Mouse (Mus musculus) embryonic stem cell, embryonic (primary cell): ENCODE measurements around the gene Rbfox1.

ENCODE experiments used
- CTCF ChIA-PET, 4 experiments: fragments of 300-600 bp in 2 of 4; fragments of 350-600 bp in 2 of 4; sonication (Branson Sonifier 250); formaldehyde crosslinking; loops; one replicate each; lab custom pipeline; 2022; ENCODE audit warnings: inconsistent platforms in 2 of 4; lab: Charles Lee
- POLR2A ChIA-PET, 4 experiments: fragments of 300-600 bp in 2 of 4; fragments of 350-600 bp in 2 of 4; sonication (Branson Sonifier 250); formaldehyde crosslinking; loops; one replicate each; lab custom pipeline; 2022; ENCODE audit warnings: antibody characterized with exemption in 4 of 4, inconsistent platforms in 1 of 4; lab: Charles Lee

Rbfox1 gene

DNA sequence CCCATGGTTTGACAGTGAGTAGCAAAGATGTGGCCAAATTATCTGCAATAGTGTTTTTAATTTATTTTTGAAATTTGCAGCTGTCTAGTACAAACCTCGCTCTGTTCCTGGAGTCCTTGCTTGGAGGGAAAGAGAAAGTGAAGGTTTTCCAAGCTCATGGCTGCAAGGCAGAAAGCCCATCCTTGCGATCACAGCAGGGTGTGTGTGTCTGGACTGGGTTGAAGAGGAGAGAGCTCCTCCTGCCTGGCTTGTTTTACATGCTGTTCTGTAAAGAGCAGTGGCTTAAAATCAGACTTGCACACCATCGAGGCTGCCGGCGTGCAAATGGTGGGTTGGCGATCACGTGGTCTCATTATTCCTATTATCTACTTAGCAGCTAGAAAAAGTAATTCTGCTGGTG lies 249.9 kb downstream of the Rbfox1 start:
- ChIA-PET POLR2A (no interaction called here), CTCF (interaction anchor here in 1 of 4 experiments (1.1 kb wide), 1 partner anchor 117 kb away, joined by 3 read pairs; no protein-coding TSS in a partner anchor)

DNA sequence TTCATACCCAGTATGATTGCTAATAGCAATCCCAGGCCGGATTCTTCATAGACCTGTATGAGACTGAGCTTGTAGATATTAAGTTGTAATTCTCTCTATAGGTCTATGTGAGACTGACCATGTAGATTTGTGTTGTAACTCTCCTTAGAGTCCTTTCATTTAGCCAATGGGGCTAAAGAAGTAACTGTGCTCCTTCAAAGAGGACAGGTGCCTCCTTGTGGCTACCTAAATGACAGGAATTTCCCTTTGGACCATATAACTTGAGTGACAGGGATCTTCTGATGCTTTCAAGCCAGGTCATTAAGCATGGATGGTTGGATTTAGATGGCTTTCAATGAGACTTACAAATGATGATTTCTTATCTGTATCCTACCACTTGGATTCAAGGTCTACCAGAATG lies 254.3 kb downstream of the Rbfox1 start:
- POLR2A ChIA-PET, result no interaction called here
- CTCF ChIA-PET, result no interaction called here

DNA sequence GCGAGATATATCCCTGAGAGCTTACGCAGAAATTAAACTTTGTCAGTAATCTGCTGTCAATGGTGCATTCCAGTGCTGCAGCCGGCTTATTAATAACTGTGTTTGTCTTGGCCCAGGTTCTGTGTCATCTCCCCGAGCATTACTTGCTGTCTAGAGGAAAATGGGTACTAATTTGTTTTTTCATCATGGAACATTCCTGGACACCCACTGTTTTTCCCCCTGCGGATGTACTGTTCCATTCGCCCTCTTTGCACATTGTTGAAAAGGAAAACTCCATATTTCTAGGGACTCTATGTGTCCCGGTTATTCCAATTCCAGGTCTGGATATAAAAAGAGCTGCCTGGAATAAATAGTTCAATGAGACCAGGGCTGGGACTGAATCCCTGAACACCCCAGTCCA lies 262.8 kb downstream of the Rbfox1 start:
- POLR2A ChIA-PET, result interaction anchor here in 1 of 4 experiments (1.3 kb wide), 1 partner anchor 12 kb away, joined by 4 read pairs; no protein-coding TSS in a partner anchor

DNA sequence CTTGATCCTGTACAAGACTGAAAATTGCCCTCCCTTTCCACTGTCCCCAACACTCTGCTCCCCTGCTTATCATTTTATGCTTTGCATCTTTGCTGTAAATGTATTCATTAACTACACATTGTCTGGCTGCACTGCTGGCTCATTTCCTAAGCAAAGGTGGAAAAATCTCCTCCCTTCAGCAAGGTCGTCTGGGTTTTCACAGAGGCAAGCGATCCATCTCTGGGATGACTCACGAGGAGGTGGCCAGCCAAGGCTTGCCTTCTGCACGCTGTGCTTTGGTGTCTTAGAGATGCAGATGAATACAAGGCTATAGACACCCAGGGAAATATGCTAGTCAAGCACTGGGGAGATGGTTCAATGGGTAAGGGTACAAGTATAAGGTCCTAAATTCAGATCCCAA lies 264.2 kb downstream of the Rbfox1 start:
- POLR2A ChIA-PET, result interaction anchor here in 1 of 4 experiments (1.3 kb wide), 1 partner anchor 10 kb away, joined by 4 read pairs; no protein-coding TSS in a partner anchor

More for the DNA sequence above, 262.8 kb downstream of the Rbfox1 start:
- CTCF ChIA-PET, result interaction anchor here in 1 of 4 experiments (0.5 kb wide), 1 partner anchor 10 kb away, joined by 3 read pairs; no protein-coding TSS in a partner anchor

DNA sequence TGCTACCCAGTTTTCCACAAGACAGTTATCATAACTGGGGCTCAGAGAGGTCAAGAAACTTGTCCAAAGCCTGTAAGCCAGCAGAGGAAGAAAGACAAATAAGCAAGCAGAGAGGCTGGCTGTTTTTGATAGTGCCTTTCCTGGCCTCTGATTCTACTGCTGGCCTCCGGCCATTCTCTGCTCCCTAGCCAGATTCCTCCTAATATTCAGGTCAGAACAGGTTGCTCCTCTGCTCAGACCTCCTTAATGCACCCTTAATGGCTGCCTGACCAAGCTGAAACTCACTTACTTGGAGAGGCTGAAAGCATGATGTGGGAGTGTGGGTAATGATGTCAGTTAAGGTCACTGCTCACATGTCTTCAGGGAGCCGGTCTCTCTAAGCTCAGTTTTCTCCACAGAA lies 270.4 kb downstream of the Rbfox1 start:
- ChIA-PET CTCF (no interaction called here), POLR2A (no interaction called here)

More for the DNA sequence above, 264.2 kb downstream of the Rbfox1 start:
- CTCF ChIA-PET, result no interaction called here

DNA sequence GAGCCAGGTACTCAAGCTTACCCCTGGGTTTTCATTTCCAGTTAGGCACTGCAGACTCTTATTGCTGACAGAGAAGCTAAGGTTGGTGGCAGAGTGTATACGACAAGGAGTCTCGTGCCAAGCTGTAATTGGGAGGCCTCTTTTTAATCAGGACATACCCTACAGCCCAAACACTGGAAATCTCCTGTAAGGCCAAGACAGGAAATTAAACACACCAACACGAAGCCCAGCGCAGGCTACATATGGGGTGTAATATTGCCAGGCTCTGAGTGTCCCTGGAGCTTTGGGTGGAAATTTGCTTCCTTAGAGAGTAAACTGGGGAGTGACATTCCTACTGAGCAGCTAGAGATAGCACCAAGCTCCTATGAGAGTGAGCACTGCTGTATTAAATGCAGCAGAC lies 279.3 kb downstream of the Rbfox1 start:
- ChIA-PET POLR2A (no interaction called here), CTCF (interaction anchor here in 1 of 4 experiments (0.6 kb wide), 1 partner anchor 26 kb away, joined by 3 read pairs; no protein-coding TSS in a partner anchor)

DNA sequence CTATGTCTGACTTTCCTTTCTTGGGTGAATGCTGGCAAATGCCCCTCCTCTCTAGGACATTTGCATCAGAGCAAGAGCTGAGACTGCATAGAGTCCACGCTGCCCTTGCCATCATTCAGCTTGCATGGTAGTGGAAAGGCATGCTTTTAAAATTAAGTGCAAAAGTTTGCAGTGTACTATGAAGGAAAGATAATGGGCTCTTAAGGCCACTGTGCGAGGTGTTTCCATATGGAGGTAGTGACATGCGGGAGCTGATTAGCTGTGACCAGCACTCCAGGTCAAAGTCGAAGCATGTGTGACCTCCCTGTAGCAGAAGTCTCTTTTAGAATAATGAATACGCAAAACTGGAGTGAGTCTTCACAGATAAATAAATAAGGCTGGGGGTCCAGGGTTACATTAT lies 284.2 kb downstream of the Rbfox1 start:
- CTCF ChIA-PET, result interaction anchor here in 1 of 4 experiments (0.6 kb wide), 1 partner anchor 432 kb away, joined by 3 read pairs; no protein-coding TSS in a partner anchor
- POLR2A ChIA-PET, result no interaction called here

DNA sequence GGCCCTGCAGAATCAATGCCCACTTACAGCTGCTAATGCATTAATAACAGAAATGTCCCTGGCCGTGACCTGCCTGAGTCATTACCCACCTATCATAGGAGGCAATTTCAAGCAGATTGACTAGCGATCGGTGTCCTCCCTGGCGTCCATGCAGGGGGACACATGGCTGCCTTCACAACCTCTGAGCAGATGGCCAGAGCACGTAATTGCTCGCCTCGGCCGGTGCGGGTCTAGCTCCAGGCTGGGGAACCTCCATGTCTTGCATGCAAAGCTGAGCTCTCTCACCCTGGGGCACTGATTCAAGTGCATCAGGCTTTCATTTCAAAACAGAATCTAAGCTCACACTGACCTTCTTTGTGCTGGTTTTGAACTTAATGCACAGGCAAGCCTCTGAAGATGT lies 295.7 kb downstream of the Rbfox1 start:
- POLR2A ChIA-PET, result no interaction called here
- CTCF ChIA-PET, result no interaction called here

DNA sequence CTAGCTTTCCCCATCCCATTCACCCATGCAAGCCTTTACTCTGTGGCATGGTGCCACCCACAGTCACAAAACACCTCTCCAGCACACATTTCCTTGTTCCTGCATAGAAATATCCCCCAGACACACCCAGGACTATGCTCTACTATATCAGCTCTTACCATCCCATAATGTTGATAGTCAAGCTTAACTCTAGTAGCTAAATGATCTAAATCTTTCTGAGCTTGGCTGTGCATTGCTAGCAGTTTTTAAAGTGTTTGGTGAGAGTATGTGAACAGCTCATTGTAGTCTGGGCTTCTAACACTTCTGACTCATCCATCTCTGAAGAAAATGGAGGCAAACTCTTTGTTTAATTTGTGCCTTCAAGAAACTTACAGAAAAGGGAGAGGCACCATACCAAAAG lies 297.2 kb downstream of the Rbfox1 start:
- POLR2A ChIA-PET, result interaction anchor here in 1 of 4 experiments (0.7 kb wide), 1 partner anchor 92 kb away, joined by 3 read pairs; no protein-coding TSS in a partner anchor
- CTCF ChIA-PET, result interaction anchor here in 1 of 4 experiments (0.6 kb wide), 1 partner anchor 22 kb away, joined by 10 read pairs; no protein-coding TSS in a partner anchor

DNA sequence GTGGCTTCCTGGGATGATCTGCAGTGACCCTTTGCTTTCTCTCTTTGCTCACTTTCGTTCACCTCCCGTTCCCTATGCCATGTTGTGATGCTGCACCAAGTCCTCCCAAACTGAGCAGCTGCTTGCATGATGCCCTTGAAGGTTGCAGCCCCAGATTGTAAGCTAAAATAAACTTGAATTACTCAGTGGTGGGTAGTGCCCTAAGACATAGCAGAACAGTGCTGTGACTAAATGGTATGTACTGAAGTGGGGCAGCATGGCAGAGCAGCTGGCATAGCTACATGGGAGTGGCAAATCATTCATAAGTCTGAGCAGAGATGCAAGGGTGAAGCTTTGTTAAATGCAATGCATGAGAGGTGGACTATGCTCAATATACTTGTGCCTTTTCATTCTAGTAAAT lies 307.2 kb downstream of the Rbfox1 start:
- ChIA-PET POLR2A (no interaction called here), CTCF (interaction anchor here in 1 of 4 experiments (0.7 kb wide), 1 partner anchor 15 kb away, joined by 3 read pairs; no protein-coding TSS in a partner anchor)

DNA sequence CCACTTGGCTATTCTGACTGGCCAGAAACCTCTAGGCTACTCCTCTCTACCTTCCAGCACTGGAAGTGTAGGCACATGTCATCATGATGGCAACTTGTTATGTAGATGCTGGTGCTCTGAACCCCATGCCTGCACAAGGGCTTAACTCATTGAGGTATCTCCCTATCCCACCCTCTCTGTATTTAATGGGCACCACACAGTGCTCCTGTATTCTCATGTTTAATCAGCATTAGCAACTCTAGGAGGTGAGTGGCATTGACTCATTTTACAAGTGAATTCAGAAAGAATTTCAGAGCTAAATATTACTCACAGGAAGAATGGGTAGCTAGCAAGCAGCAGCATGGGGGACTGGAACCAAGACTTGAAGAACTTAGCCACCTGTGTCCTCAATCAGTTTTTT lies 321.3 kb downstream of the Rbfox1 start:
- ChIA-PET POLR2A (no interaction called here), CTCF (interaction anchor here in 1 of 4 experiments (0.5 kb wide), 1 partner anchor 11 kb away, joined by 3 read pairs; no protein-coding TSS in a partner anchor)

DNA sequence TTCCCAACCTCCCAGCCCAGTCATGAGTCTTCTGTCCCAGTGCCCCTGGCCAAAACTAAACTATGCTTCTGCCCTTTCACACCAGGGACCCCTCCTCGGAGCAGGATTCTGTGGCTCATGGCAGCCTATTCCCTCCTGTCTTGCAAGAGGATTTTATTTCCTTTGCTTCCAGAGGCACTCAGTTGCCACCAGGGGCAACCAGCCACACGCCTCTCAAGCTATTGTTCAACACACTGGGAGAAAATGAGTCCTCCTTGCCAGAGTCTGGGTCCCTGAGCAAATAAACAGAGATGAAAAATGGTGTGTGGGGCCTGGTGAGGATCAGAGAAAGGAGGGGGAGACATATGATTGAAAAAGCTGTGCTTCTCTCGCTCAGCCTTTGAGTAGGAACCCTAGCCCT lies 327.8 kb downstream of the Rbfox1 start:
- ChIA-PET CTCF (no interaction called here), POLR2A (interaction anchor here in 1 of 4 experiments (0.5 kb wide), 1 partner anchor 29 kb away, joined by 3 read pairs; no protein-coding TSS in a partner anchor)

DNA sequence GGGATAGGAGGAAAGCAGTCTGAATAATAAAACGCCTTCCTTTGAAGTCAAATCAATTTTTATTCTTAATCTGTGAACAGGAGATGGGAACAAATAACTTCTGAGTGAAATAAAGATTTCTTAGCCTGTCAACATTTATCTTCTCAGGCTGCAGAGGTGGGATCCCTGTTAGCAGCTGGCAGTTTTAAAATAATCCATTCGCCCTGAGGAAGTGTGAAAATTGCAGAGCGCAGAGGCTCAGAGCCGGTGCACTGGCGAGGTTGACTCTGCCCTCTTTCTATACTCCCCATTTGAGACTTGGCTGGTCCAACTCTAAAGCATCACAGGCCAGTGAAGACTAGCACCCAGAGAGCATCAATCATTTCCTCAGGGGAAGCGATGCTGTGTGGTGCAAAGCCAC lies 342.3 kb downstream of the Rbfox1 start:
- ChIA-PET CTCF (no interaction called here), POLR2A (no interaction called here)

DNA sequence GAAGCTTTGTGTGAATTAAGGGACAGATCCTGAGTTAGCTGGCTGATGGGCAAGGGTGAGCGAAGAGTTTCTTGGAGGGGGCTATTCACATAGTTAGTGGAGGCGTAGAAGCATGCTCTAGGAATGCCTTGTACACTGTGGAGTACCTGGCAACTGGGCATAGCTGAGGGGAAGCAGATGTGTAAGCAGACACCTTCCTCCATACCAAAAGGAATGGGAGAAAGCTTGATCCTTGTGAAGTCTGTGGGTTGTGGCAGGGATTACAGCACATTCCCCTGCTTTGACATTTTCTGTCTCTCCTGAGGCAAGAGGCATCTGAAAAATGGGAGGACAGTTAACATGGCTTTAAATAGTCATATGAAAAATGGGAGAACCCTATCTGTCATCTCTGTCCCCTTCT lies 347.8 kb downstream of the Rbfox1 start:
- ChIA-PET CTCF (no interaction called here), POLR2A (interaction anchor here in 1 of 4 experiments (0.7 kb wide), 1 partner anchor 89 kb away, joined by 3 read pairs; no protein-coding TSS in a partner anchor)

DNA sequence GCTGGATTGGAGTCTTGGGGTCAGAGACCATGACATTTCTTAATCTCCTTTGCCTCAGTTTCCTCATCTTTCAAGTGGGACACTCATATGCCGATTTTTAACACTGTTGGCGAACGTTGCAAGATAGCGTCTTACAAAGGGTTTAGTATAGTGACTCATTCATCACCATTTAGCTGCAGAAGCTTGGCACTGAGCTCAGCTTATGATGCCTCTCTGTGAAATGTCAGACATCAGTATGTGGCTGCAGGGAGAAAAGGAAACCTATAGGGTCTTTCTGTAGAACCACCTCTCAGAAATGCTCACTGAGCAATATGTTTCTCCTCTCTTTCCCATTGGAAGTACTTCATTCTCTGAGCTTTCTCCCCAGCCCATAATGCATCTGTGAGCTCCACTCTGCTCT lies 356.2 kb downstream of the Rbfox1 start:
- POLR2A ChIA-PET, result no interaction called here
- CTCF ChIA-PET, result no interaction called here

DNA sequence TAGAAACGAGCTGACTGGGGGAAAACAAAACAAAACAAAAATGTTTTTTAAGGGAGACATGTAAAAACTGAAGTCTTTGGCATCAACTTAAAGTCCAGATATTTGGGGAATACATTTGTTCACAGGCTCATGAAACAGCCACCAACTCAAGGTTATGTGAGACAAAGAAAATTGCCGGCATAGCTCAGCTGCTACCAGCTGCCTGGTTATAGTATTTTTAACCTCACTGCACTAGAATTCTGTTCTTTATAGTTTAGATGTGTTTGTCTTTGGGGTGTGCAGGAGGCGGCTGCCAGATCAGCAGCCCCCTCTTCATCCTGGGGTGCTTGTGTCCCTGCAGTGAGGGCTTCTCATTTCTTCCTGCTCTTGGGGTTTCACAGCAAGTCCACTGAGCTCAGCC lies 357.3 kb downstream of the Rbfox1 start:
- POLR2A ChIA-PET, result interaction anchor here in 1 of 4 experiments (0.7 kb wide), 1 partner anchor 30 kb away, joined by 3 read pairs; no protein-coding TSS in a partner anchor

DNA sequence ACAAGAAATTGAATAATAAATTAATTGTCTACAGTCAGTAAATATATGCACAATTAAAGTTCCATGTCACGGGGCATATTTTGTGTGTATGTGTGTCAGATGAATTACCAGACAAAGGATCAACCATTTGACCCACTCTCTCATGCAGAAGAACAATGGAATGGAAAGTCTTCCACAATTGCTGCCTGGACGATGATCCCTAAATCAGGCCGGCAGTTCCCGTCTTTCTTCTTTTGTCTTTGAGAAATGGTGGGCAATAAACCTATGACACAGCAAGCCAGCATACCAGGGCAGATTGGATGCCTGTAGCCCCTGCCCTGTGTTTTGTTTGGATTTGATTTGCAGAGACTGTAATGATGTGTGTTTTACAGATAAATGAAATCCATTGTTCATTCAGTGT lies 362.4 kb downstream of the Rbfox1 start:
- ChIA-PET CTCF (interaction anchor here in 1 of 4 experiments (0.6 kb wide), 1 partner anchor 43 kb away, joined by 5 read pairs; no protein-coding TSS in a partner anchor), POLR2A (no interaction called here)

More for the DNA sequence above, 357.3 kb downstream of the Rbfox1 start:
- CTCF ChIA-PET, result interaction anchor here in 1 of 4 experiments (0.6 kb wide), 1 partner anchor 308 kb away, joined by 4 read pairs; no protein-coding TSS in a partner anchor

DNA sequence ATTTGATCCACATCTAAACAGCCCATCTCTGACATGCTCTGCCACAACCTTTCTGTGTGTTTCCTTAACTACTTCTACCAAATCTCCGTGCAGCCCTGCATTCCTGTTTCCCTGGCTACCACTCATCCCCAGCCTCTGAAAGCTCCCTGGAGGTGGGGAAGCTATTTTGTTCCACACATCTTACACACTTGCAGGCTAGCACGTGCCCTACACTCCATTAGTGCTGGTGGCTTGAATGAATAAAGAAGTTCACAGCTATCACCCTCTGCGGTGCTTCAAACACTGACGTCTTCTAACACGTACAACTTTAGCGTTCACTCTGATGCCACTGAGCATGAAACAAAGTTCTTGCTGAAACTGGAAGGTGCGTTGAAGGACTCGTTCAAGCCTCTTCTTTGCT lies 379.4 kb downstream of the Rbfox1 start:
- ChIA-PET CTCF (no interaction called here), POLR2A (no interaction called here)

DNA sequence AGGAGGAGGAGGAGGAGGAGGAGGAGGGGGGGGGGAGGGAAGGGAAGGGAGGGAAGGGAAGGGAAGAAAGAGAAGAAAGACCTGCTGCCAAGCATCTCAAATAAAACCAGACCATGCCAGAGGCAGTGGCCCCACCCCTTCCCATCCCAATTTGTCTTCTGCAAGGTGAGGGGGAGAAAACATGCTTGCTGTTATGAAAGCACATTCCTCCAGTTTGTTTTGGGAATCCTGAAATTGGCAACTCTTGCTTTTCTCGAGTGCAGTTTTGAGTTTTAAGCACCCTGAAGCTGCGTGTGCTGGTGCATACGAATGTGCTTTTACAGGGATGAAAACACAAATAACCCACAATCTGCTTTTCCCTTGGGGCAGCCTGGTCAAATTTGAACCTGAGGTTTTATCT lies 380.5 kb downstream of the Rbfox1 start:
- ChIA-PET POLR2A (no interaction called here), CTCF (no interaction called here)

DNA sequence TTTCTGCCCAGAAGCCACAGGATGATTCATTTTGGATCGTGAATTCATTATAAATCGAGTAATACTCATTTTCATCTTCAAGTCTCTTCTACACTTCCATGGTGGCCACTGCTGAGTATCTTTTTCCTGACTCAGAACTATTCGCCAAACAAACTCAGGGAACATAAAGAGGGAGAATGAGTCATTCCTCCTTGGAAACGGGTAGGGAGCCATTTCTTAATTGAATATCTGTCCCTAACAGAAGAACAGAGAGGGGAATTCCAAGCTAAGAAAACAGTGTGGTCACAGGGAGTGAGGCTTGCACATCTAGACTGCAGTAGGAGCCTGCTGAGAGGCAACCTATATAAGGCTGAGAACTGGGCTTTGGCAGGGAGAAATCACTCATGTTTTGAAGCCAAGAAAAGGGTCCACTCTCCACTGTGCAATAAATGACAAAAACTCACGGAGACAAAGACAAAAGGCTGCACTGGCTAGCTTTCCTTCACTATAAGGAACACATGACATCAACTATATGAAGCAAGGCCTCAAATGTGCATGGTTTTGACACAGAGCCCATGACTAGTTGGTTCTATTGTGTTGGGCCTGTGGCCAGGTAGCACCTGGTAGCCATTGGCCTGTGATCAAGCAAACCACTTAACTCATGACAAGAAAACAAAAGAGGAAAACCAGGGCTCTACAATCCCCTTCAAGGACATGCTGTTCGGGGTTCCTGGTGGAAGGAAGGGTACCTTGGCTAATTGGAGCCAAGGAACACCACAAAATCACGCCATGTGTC lies 386.6 kb downstream of the Rbfox1 start:
- POLR2A ChIA-PET, result no interaction called here
- CTCF ChIA-PET, result no interaction called here
